Mouse (Mus musculus) monocyte, adult 2 months (primary cell): ENCODE results near the gene Vac14.

ENCODE experiments used
- DNase-seq, 2 experiments: peaks; one replicate each; pipeline ENCODE4 v3.0.0; 2022; ENCODE audit warnings: low spot score in 2 of 2, low read depth in 1 of 2

Gene Vac14

DNA sequence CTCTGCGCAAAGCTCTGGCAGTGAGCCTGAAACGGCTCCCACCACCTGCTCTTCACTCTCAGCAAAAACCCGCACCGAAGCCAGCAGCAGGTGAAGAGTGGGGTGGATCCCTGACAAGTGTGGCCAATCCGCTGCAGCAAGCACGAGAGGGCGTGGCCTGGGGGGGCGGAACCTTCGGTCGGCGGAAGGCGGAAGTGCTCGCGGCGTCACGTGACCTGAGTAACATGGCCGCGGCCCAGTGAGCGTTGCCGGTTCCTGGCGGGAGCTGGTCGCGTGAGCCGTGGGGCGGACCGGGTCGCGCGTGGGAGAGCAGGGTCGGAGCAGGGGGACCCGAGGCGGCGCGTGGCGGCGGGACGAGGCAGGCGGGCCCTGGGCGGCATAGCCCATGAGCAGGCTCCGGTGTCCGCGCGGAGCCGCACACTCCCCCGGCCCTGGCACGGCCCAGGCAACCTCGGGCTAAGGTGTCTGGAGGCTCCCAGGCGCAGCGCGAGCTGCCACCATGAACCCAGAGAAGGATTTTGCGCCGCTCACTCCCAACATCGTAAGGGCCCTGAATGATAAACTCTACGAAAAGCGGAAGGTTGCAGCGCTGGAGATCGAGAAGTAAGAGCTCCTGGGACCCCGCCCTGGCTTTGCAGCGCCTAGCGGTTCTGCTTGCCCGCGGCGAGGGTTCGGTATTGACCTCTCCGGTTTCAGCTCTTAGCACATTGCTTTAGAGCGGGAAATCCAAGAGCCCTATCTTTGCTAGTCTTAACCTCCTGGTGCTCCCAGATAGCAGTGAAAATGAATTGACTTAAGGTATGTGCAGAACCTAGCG, at the start of gene Vac14:
TSS of gene Vac14 (plus strand) at position 195 of the 817 bp plus-strand sequence.
- peak; percentile 88 to 96 for DNase-seq

DNA sequence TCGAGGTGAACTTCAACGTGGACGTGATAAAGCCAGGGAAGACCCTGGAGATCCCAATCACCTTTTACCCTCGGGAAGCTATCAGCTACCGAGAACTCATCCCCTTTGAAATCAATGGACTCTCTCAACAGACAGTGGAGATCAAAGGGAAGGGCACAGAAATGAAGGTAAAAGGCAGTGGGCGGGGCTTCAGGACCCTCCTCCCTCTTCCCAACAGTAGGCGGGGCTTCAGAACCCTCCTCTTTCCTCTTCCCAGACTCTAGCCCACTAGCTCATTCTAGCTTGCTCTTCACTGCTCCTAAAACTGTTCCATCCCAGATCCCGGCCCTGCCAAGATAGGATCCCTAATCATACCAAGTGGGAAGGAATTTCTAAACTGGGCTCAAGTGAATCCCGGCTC, 25.7 kb upstream of the Vac14 start:
- DNase-seq: no peak

DNA sequence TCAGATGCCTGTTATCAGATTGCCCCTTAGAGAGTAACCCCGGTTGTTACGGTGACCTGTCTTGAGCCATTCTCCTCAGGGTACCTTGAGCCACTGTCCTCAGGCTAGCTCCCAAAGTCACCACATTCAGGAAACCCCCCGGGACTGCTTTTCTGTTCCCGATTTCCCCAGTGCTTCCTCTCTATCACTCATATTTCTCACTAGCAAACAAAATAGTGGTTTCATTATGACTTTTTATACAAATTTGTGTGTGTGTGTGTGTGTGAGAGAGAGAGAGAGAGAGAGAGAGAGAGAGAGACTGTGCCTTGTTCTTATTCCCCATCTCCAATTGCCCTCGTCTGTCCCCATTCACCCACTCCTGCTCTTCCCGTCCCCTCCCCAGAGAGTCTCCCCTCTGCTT, 24.2 kb upstream of the Vac14 start:
- DNase-seq: no peak

DNA sequence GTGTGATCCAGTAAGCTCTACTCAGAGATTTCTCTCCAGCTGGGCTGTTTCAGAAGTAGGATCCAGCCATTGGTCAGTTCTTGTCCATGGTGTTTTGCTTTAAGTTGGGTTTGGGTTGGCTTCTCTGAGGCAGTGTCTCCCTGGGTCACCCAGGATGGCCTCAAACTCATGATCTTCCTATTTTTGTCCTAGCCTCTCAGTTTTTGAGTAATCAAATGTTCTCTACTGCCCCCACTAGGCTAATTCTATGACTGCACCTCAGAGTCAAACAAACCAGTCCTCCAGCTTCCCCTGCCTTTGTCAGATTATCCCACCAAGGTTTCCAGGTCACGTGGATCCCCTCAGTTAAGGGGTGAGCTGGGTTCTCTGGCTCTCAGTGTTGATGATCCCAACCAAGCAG, 13.8 kb upstream of the Vac14 start:
- DNase-seq: no peak

DNA sequence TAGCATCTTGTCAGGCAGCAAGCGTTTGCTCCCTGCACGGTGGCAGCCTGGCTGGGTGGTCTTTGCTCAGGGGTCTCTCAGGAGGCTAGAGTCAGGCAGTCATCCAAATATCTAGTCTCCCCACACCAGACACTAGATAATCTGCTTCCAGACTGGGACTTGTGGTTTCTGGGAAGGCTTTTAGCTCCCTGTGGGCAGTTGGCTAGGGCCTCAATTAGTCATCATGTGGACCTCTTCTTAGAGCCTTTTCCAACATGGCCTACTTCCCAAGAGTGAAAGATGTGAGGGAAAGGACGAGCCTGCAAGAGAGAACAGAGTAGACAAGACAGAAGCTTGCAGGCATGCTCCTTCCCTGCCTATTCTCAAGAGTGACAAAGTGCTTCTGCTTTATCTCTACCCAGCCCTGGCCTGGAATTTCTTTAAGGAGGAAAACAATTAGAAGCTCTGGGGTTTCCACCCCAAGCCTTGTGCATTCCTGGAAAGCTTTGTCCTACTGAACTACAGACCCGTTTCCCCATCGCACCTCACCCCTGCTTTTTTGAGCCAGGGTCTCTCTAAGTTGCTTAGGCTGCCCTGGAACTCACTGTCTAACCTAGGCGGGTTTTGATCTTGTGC, 12.9 kb upstream of the Vac14 start:
- no peak for DNase-seq

DNA sequence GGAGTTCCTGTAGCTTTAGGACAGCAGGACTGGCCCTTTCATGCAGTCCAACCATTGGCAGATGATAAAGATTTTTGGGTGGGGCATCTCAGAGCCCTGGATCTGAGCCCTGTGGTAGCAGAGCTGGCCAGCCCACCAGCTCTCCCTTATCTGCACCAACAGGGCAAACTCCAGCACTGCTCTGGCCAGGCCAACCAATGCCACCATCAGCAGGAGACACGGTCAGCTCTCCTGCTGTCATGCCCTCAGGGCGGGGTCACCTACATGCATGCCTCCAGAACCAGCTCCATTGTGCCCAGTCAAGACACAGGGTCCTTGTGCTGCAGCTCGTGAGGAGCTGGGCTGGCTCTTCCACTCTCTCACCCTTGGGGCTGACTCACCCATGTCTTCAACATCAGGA, 2.7 kb upstream of the Vac14 start:
- DNase-seq: no peak

DNA sequence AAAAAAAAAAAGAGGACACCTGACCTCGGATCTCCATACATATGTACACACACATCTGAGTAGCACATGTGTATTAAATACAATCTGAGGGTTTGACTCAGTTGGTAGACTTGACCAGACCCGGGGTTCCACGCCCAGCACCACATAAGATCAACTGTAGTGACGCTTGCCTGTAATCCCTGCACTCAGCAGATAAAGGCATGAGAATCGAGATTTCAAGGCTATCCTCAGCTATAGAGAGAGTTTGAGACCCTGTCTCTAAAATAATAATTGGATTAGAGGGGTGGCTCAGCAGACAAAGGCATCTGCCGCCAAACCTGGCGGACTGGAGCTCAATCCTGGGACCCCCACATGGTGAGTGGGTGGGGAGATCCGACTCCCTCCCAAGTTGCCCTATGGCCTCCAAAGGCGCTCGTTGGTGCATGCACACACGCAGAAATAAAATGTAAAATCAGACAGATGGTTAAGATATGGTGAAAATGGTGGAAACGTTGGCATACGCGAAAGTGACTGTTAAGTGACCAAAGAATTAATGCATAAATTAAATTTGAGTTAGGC, 505 bp upstream of the Vac14 start:
- DNase-seq: no peak

DNA sequence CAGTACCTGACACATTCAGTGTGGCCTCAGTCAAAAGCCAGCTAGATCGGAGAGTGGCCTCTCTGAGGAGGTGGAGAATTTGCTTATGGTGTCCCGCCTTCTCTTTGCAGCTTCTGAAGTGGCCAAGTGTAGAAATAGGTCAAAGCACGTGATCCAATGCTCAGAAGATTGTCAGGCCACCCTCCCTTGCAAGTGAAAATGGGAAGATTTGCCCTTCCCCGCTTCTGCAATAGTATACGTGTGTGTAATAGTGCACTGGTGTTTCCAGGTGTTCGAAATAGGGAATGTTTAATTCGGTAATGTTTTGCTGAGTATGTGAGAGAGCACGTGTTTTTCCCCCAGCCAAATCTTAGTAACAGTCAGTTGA, 806 bp downstream of the Vac14 start:
- no peak for DNase-seq

DNA sequence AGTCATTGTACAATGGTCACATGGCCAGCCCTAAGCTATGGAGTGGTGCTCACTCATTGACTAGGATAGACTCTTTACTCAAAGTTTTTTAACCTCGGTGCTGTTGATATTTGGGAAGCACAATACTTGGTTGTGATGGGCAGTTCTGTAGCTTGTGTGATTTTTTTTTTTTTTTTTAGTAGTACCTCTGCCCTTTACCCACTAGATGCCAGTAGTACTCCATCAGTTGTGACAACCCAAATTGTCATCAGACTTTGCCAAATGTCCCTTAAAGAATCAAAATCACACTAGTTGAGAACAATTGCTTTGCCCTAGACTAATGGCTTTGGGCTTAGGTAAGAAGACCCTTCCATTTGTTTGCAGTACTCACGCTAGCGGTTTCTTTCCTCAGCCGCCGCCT, 1.5 kb downstream of the Vac14 start:
- no peak for DNase-seq

DNA sequence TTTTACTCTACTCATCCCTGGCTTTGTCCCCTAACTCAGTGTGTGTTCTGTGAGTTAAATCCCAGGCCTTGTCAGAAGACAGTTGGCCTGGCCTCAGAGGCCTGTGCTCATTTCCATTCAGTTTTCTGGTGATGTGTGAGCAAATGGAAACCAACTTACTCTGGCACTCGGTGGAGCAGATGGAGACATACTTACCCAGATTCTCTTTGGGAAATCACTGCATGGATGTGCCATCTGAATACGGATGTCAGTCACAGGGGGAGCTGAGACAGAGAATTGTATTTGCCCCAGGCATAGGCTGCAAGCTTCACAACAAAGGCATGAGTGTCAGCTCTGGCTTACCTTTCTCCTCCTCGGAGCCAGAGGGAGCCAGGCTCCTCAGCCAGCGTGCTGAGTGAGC, 8.0 kb downstream of the Vac14 start:
- DNase-seq: no peak

DNA sequence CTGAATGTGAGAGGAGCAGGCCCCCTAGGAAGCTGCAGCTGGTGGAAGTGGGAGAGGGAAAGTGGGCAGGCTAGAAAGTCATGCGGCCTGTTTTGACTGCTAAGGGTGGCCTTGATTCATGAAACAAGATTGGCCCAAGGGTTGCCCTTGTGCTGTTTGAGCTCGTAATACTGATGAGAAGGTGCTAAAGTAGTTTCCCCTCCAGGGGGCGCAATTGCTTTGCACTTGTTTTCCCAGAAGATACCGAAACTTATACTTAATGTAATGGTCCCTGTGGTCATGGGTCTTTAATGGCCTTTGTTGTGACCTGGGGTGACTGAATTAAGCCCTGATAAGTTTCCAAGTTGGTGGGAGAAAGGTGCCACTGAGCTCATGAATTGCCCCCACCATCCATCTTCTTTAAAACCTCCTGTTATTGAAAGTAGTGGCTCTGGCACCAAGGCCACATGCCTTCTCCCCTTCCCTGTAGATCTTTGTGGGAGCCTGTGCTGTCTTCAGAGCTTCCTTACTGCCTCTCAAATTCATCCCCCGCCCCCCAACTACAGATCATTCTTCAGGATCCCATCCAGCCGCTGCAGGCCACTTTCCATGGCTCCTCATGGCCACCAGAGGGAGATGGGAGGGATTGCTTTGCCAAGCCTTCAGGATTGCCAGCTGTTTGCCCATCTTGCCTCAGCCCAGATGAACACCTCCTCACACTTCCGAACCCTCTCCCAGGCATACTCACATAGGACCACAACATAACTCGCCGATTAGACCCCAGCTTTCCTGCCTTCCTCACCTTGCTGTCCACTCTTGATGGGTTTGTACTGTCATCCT, 11.1 kb downstream of the Vac14 start:
- no peak for DNase-seq

DNA sequence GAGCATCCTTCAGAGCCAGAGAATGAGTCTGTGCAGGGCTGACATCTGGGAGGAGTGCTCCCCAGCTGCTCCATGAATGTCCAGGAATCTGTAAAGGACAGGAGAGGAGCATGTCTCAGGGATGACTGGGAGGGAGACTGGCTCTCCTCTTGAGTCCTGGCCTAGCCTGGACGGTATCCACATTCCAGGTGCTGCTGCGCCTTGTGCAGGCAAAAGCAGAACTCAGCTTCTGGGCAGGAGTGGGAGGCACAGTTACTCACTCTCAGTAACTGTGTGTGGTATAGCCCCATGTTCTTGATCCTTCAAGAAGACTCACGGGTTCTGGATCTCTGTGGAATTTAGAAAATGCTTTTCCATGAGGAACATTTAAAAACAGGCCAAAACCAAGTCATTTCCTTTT, 11.7 kb downstream of the Vac14 start:
- no peak for DNase-seq

DNA sequence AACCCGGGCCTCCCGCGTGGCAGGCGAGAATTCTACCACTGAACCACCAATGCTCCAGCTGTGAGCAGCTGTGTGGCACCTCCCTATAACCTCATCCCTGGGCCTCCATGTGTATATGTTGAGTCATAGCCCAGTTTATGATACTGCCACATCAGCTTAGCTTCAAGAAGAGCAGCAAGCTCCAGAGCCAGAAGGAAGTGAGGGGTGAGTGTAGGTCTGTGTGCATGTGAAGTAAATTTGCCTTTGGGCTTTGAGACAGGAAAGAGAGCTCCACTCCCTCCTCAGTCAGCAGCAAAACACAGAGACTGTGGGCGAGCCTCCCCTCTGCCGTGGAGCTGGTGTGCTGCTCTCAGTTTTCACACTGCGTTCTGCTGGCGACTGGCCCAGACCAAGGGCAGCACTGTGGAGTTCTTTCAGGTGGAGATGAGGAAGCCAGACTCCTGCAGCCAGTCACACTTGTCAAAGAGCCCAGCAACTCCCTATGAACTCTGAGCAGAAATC, 12.2 kb downstream of the Vac14 start:
- DNase-seq: no peak

DNA sequence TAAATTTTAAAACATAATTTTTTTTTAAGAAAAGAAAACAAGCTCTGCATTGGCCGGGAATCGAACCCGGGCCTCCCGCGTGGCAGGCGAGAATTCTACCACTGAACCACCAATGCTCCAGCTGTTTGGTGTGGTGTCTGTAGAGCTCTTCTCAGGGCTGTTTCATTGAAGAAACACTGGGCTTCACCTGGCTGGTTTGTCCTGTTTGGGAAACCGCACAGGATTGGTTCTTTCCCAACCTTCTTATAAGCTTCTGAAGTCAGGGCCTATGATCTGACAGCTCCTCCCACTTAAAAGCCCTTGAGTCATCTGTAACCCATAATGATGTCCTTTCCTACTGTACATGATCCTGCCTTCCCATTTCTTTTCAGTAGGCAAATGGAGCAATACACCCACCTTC, 12.8 kb downstream of the Vac14 start:
- no peak for DNase-seq

DNA sequence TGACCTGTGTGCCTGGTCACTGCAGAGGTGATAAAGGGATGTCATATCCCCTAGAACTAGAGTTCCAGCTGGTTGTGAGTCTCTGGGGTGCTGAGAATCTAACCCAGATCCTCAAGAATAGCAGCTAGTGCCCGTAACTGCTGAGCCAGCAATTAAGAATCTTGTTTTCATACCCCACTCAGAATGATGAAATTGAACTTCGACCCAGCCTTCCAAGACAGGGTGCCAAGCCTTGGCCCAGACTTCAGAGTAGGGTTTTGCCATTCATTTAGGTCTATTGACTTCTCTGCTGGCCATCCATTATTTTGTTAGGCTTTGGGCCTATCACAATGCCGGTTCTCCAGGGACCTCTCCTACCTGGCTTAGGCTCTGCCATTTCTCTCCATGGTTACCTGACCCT, 15.4 kb downstream of the Vac14 start:
- DNase-seq: no peak

DNA sequence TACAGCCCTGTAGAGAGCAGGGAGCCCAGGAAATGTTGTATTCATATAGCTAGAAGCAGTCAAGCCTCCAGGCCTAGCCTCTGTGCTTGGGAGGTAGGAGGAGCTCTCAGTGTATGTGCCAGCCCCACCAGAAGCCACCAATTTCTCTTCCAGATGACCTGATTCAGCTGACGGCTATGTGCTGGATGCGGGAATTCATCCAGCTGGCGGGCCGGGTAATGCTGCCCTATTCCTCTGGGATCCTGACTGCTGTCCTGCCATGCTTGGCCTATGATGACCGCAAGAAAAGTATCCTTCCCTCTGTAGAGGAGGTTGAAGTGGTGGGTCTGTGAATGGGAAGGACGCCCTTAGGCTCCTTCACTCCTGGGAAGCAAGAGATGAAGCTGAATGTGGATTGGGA, 17.8 kb downstream of the Vac14 start:
- DNase-seq: no peak

DNA sequence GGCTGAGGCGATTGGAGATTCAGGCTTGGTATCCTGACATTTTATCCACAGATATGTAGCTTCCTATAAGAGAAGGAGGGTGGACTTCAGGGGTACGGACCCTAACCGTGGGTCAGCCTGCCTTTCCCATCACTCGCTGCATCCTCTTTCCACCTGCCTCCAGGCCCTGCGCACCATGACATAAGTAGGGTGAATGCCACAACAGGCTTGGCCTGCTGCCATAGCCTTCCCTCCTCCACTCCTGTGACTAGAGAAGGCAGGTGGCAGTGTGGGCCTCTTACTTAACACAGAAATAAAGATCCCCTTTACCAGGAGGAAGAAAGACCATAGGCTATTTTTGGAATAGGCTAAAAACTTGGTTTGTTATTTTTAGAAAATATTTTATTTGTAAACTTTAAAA, 23.9 kb downstream of the Vac14 start:
- no peak for DNase-seq

DNA sequence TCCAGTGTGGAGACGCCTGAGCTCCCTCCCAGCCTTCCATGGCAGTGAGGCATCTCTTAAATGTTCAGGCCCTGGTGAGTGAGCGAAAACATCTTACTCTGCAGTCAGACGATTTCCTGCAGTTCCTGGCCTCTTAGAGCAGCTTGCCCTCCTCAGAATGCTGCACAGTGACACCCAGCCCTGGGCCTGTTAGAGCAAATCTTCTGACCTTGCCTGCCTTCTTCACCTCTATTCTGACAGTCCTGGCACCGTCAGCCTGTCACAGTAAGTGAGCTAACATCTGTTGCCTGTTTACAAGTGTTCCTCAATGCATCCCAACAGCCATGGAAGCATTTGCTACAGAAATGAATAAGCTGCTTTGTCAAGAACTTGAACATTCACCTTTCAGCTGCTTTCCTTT, 24.8 kb downstream of the Vac14 start:
- DNase-seq: no peak

DNA sequence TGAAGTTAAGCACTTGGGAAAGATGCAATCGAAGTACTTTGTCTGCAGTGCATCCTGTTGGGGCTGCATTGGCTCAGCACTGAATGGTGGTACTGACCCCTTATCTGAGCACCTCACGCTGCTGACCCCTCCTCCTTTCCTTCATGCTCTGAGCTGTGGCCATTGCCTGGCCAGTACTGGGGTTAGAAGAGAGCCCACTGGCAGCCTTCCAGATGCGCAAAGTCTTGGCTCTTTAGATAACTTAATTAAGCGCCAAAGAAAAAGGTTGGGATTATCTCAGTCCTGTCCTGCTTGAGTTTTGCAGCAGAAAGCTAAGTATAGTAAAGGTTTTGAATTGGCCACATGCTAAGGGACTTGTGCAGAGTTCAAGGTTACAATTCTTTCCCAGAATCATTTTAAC, 26.0 kb downstream of the Vac14 start:
- DNase-seq: no peak

DNA sequence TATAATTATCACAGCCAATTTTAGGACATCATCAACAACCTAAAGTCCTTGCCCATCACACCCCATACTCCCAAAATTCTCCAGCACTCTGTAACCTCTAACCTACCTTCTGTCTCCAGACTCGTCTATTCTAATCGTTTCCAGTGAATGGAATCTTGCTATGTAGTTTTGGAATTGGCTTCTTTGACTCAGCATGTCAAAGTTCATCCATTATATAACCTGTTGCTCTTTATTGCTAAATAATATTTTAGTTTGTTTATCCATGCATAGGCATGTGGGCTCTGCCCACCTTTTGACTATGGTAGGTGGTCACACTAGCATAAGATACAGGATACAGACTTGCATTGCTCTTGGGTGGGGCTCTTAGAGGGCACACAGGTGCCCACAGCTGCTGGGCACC, 26.5 kb downstream of the Vac14 start:
- DNase-seq: no peak

DNA sequence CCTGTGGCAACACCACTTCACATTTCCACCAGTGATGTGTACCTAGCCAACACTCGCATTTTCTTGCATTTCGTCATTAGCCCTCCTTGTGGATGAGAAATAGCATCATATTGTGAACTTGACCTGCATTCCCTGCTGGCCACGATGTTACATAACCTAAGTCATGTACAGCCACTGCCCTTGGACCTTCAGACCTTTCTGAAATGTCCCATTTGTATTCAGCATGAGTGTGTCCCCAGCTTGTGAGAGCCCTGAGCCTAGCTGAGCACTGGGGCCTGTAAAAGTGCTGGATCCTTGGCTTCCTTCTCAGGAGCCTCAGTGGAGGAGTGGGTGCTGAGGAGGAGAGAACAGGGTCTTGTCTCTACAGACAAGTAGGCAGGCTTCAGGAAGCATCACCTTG, 27.0 kb downstream of the Vac14 start:
- DNase-seq: no peak

DNA sequence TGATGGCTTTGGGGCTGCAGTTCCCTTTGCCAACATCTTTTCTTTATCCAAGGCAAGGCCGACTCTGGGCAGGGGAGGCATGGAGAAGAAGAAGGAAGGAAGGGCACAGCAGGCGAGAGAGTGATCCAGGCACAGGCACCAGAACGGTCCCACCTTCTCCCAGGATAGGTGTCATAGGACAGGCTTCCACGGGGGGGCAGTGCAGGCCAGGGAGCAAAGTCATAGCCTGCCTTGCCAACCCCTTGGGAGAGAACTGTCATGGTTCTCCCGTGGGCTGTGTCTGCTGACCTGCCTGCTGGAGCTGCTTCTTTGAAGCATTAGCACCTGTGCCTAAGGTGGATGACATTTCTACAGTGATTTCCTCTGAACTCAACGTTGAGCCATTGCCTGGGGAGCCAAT, 27.7 kb downstream of the Vac14 start:
- no peak for DNase-seq
